Mouse (Mus musculus) left cerebral cortex, adult 8-10 months (tissue): ENCODE data around the gene Atf6. TPM values are rescaled to one million over a fixed set of nuclear protein-coding genes. Genes with fewer than 3 reads are reported as not detected.

ENCODE experiments used
- DNase-seq, 2 experiments: peaks; one replicate each; pipeline ENCODE4 v3.0.0; 2022; ENCODE audit warnings: low spot score in 2 of 2
- total RNA-seq, 4 experiments: library from RNA; stranded (reverse); gene quantifications; 2 replicates each; pipeline ENCODE4 v1.2.4; 2022

Atf6 gene
- total RNA-seq, 4 experiments from 2014 or later = 51.3 to 62.1 (median 55.1) TPM

- no peak for DNase-seq
Observed at GRCm38 (mm10) chr1:170709034-170709433, 158.5 kb downstream of the Atf6 start.

- DNase-seq = no peak
Observed at GRCm38 (mm10) chr1:170706046-170706445, 161.5 kb downstream of the Atf6 start.

GRCm38 (mm10) chr1:170704911-170705594 is 162.5 kb downstream of the Atf6 start:
- no peak for DNase-seq

GRCm38 (mm10) chr1:170704103-170704502 is 163.5 kb downstream of the Atf6 start:
- DNase-seq = no peak

- no peak for DNase-seq
Observed at GRCm38 (mm10) chr1:170702958-170703357, 164.6 kb downstream of the Atf6 start.

GRCm38 (mm10) chr1:170702263-170702662 is 165.3 kb downstream of the Atf6 start:
- DNase-seq = no peak

- DNase-seq = no peak
Observed at GRCm38 (mm10) chr1:170701582-170701981, 166.0 kb downstream of the Atf6 start.

GRCm38 (mm10) chr1:170701178-170701577 is 166.4 kb downstream of the Atf6 start:
- DNase-seq = no peak

GRCm38 (mm10) chr1:170700496-170701027 is 167.0 kb downstream of the Atf6 start:
- no peak for DNase-seq

- no peak for DNase-seq
Observed at GRCm38 (mm10) chr1:170699553-170699952, 168.0 kb downstream of the Atf6 start.

GRCm38 (mm10) chr1:170698771-170699170 is 168.8 kb downstream of the Atf6 start:
- DNase-seq = no peak

- no peak for DNase-seq
Observed at GRCm38 (mm10) chr1:170697771-170698356, 169.7 kb downstream of the Atf6 start.

GRCm38 (mm10) chr1:170696996-170697395 is 170.6 kb downstream of the Atf6 start:
- DNase-seq = no peak

GRCm38 (mm10) chr1:170695326-170695725 is 172.2 kb downstream of the Atf6 start:
- no peak for DNase-seq

GRCm38 (mm10) chr1:170694821-170695291 is 172.7 kb downstream of the Atf6 start:
- peak in 1 of 2 experiments; percentile 23 for DNase-seq

- DNase-seq = no peak
Observed at GRCm38 (mm10) chr1:170691301-170691700, 176.3 kb downstream of the Atf6 start.

GRCm38 (mm10) chr1:170689773-170690172 is 177.8 kb downstream of the Atf6 start:
- DNase-seq = no peak

- no peak for DNase-seq
Observed at GRCm38 (mm10) chr1:170683863-170684262, 183.7 kb downstream of the Atf6 start.

GRCm38 (mm10) chr1:170679624-170680023 is 187.9 kb downstream of the Atf6 start:
- no peak for DNase-seq

GRCm38 (mm10) chr1:170678861-170679260 is 188.7 kb downstream of the Atf6 start:
- no peak for DNase-seq

GRCm38 (mm10) chr1:170677681-170678080 is 189.9 kb downstream of the Atf6 start:
- DNase-seq = no peak

- no peak for DNase-seq
Observed at GRCm38 (mm10) chr1:170674184-170674775, 193.3 kb downstream of the Atf6 start.
